Mouse (Mus musculus) gastrocnemius, postnatal 36 days (tissue): ENCODE results near the gene Pdcd6ip. TPM values are rescaled to one million over a fixed set of nuclear protein-coding genes. Genes with fewer than 3 reads are reported as not detected.
"Not testable (repeated sequence)": the region's sequence is repeated elsewhere in the genome, so short reads cannot be mapped to it uniquely, and the experiment has no call there.

Source experiments
- DNase-seq, 2 experiments: peaks; one replicate each; pipeline ENCODE4 v3.0.0; 2022
- intact Hi-C: fragments of 180-260 bp; cut with DNase I; formaldehyde crosslinking; loops from one replicate; pipeline ENCODE4 v1.15.1; 2025
- long read RNA-seq, 2 experiments: library from polyadenylated mRNA; stranded (forward); transcript quantifications; one replicate each; pipeline ENCODE4 v2.0.0; 2021
- total RNA-seq, 2 experiments: library from RNA; stranded (reverse); gene quantifications; 2 replicates each; pipeline ENCODE4 v1.2.3; 2021

Gene Pdcd6ip
- total RNA-seq = 10 to 100 TPM; 34.8 to 36.8 TPM
- long read RNA-seq, experiment 1, full-length matches to known transcripts = 3 of 17 reads
- long read RNA-seq, experiment 1, partial matches to known transcripts = 4 of 17 reads
- long read RNA-seq, experiment 1, other reads (novel, unspliced or antisense) = 10 of 17 reads
- long read RNA-seq, experiment 2, full-length matches to known transcripts = 7 of 24 reads
- long read RNA-seq, experiment 2, partial matches to known transcripts = 5 of 24 reads
- long read RNA-seq, experiment 2, other reads (novel, unspliced or antisense) = 12 of 24 reads

DNA sequence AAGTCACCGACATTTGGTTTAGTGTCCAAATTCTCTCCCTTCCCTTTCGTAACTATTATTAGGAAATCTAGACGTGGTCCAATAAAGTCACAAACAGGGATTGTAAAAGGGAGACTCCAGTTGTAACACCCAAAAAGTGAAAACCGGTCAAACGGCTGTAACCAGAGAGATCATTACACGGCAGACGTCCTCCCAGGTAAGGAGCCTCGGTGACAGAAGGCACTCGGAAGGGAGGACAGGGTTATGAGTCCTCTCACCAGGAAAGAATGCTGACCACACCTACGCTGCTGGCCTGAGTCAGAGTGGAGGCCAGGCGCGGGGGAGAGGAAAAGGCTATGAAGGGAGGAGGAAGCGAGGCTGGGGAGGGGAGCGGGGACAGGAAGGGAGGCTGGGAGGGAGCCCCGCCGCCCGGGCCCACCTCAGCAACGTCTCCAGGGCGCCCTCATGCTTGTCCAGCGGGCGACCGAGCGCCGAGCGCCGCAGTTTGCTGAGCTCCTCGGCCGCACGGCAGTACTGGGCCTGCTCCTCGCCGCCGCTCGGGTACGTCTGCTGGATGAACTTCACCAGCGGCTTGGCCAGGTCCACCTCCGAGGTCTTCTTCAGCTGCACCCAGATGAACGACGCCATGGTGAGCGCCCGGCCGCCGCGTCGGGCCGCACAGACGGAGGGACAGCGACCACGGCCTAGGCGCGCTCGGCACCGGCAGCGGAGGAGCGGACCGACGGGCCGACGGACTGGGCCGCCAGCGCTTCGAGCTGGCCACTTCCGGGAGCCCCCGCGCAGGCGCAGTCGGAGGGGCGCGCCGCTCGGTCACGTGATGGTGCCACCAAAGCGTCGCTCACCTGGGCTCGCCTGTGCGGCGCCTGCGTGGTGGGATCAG is at the start of gene Pdcd6ip:
Gene Pdcd6ip, minus strand, starts transcription at position 779 of the 880 bp plus-strand sequence.
- intact Hi-C loops = no loop called here
- DNase-seq = peak; percentile 88 to 89

DNA sequence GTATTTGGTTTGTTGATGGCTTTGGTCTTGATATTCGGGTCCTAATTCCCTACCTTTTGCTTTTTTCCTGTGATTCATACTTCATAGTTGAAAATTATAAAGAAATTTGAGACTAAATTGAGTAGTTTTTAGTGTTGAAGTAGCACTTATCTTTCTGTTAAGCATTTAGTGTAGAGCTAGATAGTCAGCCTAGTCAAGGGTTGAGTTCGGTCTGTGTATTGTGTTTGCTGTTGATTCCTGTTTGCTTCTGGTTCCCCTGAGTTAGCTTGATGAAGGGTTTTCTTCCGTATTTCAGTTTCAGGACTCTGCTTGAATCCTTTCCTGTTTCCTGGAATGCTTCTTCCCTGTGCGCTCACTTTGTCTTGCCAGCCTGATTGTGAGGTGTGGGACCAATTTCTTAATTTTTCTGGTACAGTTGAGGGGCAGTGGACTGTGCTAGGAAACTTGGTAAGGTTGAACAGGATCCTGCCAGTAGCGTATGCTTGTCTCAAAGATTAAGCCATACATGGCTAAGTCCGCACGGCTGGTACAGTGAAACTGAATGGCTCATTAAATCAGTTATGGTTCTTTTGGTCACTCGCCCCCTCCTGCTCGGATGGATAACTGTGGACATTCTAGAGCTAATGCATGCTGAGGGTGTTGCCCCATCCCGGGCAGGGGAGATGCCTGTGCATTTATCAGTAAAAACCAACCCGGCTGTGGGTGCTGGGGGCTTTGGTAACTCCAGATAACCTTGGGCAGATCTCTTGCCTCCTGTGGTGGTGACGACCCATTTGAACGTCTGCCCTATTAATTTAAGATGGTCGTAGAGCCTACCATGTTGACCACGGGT is 48.0 kb upstream of the Pdcd6ip start:
- intact Hi-C loops = no loop called here
- DNase-seq = no peak

DNA sequence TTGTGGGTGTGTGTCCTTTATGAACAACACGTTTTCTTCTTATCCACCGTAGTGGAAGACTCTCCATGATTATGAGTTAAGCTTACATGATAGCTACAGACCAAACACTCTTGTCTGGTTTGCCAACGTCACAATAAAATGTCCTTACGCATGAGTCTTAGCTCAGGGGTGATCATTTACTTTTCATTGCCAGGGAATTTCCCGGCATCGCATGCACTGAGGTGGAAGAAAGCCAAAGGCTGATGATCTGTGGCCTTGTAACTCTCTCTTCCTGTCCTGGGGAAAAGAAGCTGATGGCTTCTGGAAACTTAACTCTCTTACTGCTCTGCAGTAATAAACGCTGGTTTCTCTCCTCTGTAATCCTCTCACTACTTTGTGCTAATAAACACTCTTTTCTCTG is 41.3 kb upstream of the Pdcd6ip start:
- DNase-seq = no peak

DNA sequence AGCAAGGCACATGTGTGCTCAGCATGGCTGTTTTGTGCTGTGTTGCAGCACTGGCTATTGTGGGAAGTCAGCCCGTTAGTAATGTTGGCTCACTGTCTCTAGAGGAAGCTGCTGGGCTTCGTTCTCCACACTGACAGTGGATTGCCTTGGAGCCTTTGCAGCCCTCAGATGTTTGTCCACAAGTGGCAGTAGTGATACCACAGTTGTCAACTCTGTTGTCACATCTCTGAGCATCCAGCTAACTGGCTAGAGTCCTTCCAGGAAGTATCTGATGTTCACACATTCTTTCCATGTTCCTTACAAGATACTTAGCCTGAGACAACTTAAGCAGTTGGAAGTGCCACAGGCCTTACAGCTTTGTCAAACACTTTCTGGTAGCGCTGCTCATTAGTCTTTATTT is 35.2 kb upstream of the Pdcd6ip start:
- DNase-seq = no peak
- intact Hi-C loops = loop anchor here (5.0 kb wide), 1 partner anchor 104 kb away; no protein-coding TSS in a partner anchor

More for the DNA sequence above, 41.3 kb upstream of the Pdcd6ip start:
- intact Hi-C loops = no loop called here

DNA sequence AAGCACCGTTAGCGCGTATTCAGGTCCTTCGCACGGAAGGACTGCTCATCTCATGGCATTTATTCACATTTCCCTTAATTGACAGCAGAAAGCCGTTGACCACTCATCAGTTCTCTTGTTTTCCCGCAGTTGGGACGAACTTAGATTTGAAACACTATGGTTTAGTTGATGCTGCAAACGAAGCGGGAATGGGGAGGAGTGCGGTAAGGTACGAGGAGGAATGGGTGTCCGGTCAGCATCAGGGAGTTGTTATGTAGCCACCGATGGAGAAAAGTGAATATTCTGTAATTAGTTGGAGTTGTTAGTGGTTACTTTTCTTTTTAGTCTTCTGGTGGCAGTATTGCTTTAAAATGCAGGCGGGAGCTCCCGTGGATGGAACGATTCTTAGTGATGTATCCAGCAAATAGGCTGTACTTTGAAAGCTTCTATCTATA is 34.3 kb upstream of the Pdcd6ip start:
- intact Hi-C loops = loop anchor here (5.0 kb wide), 1 partner anchor 105 kb away; no protein-coding TSS in a partner anchor
- DNase-seq = no peak

GRCm38 (mm10) chr9:113741637-113742137 is 33.6 kb upstream of the Pdcd6ip start:
- intact Hi-C loops = loop anchor here (5.0 kb wide), 1 partner anchor 106 kb away; no protein-coding TSS in a partner anchor
- peak; percentile 9 to 49 for DNase-seq

DNA sequence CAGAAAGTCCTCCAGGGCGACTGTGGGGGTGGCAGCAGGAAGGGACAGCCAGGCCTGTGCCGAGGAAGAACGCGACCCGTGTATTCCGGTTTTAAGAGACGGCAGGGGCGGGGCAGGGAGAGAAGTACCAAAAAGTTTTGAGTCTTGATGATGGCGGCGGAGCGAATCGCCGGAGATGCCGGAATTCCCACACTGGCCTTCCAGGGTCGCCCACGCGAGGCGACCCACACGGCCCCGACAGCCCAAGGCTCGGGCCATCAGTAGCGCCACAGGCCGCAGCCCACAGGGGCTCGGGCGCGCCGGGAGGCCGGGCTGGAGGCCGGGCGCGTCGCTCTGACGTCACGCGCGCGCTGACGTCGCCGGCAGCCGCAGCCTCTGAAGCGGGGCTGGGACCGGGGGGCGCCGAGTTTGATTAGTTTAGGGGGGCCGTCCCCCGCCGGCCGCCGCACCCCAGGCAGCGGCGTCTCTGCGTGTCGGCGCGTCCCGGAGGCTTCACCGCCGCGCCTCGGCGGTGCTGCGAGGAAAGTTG is 33.1 kb upstream of the Pdcd6ip start, which contains the start of gene Clasp2:
Gene Clasp2, plus strand, starts transcription at position 366 of the 529 bp plus-strand sequence.
- intact Hi-C loops = loop anchor here (5.0 kb wide), 1 partner anchor 106 kb away; no protein-coding TSS in a partner anchor

DNA sequence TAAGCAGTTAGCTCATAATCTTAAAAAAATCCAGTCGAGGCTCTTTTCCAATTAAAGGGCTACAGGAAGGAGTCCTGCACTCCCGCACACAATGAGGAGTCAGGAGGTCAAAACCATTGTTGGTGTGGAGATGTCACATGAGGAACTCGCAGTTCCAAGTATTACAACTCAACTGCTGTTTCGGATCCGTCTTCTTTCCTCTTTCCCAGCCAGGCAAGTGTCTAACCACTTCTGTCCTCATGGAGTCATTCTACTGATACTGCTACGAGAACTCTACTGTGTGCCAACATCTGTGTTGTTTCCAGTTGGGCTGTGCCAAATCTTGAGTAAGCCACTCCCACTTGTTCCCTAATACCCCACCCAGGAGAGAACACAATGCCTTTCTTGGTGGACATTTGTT is 30.9 kb upstream of the Pdcd6ip start:
- DNase-seq = no peak
- intact Hi-C loops = no loop called here

More for the DNA sequence above, 33.1 kb upstream of the Pdcd6ip start, which contains the start of gene Clasp2:
- DNase-seq = peak; percentile 60 to 80

DNA sequence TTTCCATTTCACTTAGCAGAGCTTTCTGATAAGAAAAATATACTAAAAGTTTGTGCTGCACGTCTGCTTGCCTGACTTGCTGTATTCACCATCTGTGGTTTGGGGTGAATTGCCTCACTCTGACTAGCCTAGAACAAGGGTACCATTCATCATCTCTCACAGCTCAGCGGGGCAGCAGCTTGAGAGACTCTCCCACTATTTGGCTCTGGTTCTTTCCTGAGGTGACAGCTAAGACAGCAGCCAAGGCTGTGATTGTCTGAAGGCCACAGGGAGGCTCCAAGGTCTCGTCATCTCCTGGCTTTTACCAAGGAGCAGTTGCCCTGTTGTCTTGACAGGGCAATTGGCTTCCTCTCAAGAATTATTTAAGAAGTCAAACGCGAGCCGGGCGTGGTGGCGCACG is 30.0 kb upstream of the Pdcd6ip start:
- no peak for DNase-seq
- intact Hi-C loops = no loop called here

DNA sequence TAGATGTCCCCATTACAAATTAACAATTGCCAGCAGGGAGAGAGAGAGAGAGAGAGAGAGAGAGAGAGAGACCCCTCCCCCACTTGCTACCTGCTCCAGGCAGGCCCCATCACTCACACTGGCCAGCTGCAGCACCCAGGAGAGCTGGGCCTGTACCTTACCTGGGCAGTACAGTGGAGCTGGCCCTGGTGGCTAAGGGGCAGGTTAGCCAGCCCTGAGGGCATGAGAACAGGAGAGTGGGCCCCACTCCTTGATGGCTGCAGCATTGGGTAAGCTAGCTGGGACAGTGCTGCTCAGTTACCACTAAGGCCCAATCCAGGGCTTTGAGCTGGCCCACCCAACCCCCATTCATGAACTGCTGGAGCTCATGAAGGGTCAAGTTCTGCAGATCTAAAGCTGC is 27.9 kb upstream of the Pdcd6ip start:
- intact Hi-C loops = no loop called here
- no peak for DNase-seq

GRCm38 (mm10) chr9:113731540-113731939 is 23.5 kb upstream of the Pdcd6ip start:
- intact Hi-C loops = no loop called here
- DNase-seq = no peak

DNA sequence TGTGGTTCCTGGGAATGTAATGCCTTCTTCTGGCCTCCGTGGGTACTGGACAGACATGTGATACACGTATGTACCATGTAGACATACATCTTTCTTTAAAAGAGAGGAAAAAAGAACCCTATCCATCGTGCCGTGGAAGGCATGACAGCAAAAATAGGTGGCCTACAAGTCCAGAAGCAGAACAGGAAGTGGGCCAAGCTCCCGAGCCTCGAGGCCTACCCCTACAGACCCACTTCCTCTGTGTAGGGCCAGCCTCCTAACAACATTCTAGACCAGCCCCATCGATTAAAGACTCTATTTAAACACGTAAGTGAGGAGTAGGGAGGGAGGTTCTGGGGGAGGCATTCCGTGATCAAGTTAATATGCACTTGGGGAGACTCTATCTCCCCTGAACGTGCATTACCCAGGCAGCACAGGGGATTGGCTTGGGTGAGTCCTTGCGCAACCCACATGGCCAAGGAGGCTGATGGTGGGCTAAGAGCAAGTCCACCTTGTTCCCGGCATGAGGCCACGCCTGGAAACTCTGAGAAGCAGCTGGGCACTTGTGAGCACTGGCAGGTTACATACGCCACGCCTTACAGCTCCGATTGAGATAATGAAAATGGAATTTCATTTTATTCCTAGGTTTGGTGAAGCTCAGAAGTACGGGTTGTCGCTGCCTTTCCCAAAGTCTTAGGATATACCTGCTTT is 19.1 kb upstream of the Pdcd6ip start:
- intact Hi-C loops = loop anchor here (10.0 kb wide), 1 partner anchor 388 kb away; no protein-coding TSS in a partner anchor

GRCm38 (mm10) chr9:113726131-113726530 is 18.1 kb upstream of the Pdcd6ip start:
- intact Hi-C loops = loop anchor here (10.0 kb wide), 1 partner anchor 389 kb away; no protein-coding TSS in a partner anchor
- DNase-seq = no peak

More for the DNA sequence above, 19.1 kb upstream of the Pdcd6ip start:
- DNase-seq = no peak

GRCm38 (mm10) chr9:113725609-113726008 is 17.6 kb upstream of the Pdcd6ip start:
- intact Hi-C loops = loop anchor here (10.0 kb wide), 1 partner anchor 389 kb away; no protein-coding TSS in a partner anchor
- DNase-seq = not testable (repeated sequence)

- no peak for DNase-seq
- intact Hi-C loops = loop anchor here (10.0 kb wide), 1 partner anchor 390 kb away; no protein-coding TSS in a partner anchor
Observed at GRCm38 (mm10) chr9:113724646-113725045, 16.6 kb upstream of the Pdcd6ip start.

- DNase-seq = no peak
- intact Hi-C loops = no loop called here
Observed at GRCm38 (mm10) chr9:113719063-113719462, 11.0 kb upstream of the Pdcd6ip start.

GRCm38 (mm10) chr9:113710871-113711270 is 2.8 kb upstream of the Pdcd6ip start:
- intact Hi-C loops = no loop called here
- no peak for DNase-seq

- intact Hi-C loops = no loop called here
- DNase-seq = no peak
Observed at GRCm38 (mm10) chr9:113708361-113709280, 562 bp upstream of the Pdcd6ip start.
